Mouse (Mus musculus) heart, adult 10 weeks (tissue): Measurements from ENCODE around the gene Tgm7. TPM values are rescaled to one million over a fixed set of nuclear protein-coding genes. Genes with fewer than 3 reads are reported as not detected.

Experiments
- polyA plus RNA-seq: library from polyadenylated mRNA; stranded (reverse); fragments of 350-450 nt; fragmentation: Illumina TruSeq; extraction: RNeasy Lipid Tissue Mini Kit (QIAGEN cat#74804); gene quantifications from one replicate; pipeline ENCODE4 v1.2.3, GENCODE M21; 2014; ENCODE audit warnings: low read depth, low replicate concordance

Gene Tgm7
- 0.42 TPM for polyA plus RNA-seq

DNA sequence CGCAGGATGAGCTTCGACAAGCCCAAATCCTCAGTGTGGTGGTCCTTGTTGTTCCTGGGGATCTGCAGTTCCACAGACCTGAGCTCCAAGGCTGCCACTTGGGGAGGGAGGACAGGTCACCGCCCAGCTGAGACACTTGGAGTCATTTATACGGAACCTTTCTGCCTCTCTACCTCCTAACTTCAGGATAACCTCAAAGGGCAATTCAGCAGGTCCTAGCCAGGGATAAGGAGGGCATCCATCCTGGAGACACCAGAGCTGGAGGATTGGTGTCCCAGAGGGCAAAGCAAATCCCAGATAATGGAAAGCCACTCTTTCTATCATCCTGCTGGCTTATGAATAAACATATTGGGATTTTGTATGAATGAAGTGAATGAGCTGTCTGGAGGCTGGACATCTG, at the start of gene Tgm7:
Gene Tgm7 (minus strand): TSS at position 101 of the 400 bp plus-strand sequence.

DNA sequence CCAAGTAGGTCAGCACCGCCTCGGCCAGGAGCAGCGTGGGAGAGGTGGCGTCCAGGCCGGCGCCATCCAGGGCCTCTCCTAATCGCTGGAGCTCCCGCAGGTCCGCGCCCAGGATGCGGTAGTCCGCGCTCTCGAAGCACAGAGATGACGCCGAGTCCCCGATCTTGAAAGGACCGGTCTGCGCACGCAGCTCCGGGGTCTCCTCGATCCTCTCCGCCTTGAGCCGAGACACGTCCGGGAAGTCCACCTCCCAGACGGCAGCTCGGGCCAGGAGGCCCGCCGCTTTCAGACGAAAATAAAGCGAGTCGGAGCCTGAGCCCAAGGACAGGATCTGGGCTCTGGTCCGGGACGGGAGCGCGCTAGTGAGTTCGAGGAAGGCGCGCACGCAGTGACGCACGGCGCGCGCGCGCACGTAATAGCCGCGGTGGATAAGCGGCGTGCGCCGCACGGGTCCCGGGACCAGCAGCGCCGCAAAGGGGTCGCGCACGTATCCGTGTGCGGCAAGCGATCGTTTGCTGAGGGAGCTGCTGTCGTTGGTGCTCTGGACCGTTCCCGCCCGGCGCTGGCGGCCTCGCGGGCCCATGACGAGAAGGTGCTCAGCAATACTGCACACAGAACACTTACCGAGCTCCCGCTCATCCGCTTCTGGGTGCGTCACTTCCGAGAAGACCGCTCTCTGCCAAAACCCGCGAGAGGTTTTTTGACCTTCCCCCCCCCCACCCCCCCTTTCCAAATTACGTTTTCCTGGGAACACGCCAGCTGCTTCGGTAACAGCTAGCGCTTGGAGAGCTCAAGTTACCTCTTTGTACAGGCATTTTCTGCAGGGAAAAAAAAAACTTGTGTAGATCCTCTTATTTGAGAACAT, 30.7 kb upstream of the Tgm7 start, which contains the start of the genes Adal and Lcmt2:
Gene Adal (plus strand): TSS at position 411 of the 865 bp plus-strand sequence.
Gene Lcmt2 (minus strand): TSS at position 636 of the 865 bp plus-strand sequence.

DNA sequence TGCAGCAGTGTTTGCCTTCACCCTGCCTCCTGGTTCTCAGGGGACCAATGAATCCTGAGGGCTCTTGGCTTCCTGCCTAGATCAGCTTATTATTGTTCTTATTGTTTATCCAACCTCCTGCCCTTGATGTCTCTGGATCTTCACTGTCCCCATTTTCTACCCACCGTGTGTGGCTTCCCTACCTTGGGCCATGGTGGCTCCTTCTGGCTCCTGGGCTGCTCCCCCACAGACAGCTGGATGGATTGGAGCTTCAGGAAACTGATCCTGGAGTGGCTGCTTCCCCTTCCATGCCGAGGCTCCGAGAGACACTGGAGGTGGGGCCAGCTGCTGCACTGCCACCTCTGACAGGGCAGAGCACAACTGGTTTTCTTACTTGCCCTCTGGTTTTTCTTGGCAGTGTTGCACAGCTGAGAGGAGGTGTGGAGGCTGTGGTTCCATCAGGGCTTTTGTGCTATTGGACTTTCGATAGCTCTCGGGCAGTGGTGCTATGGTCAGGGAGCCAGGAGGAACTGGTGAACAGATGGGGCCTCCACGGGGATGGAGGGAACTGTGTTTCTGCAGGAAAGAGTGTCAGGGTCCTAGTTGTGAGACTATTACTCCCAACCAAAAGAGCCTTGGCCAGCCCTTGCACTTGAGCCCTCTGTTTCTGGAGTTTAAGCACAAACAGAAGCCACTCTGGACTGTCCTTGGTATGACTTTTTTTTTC, 24.0 kb downstream of the Tgm7 start, which contains the start of gene Tgm5:
Gene Tgm5 (minus strand): TSS at position 362 of the 706 bp plus-strand sequence.

Other genes with a start within 250 kb of the Tgm7 start
- gene Ubr1, start 139.1 kb downstream of the Tgm7 start, polyA plus RNA-seq = 14.4 TPM
- 6.4 TPM for gene Tmem62, start 132.8 kb downstream of the Tgm7 start, polyA plus RNA-seq
- gene Ccndbp1, start 101.4 kb downstream of the Tgm7 start, polyA plus RNA-seq = 34.3 TPM
- gene Epb42, start 72.7 kb downstream of the Tgm7 start, polyA plus RNA-seq = not detected
- gene Tgm5, start 24.0 kb downstream of the Tgm7 start, polyA plus RNA-seq = not detected
- 13.7 TPM for gene Adal, start 30.6 kb upstream of the Tgm7 start, polyA plus RNA-seq
- gene Lcmt2, start 30.9 kb upstream of the Tgm7 start, polyA plus RNA-seq = 10.6 TPM
- gene Tubgcp4, start 60.9 kb upstream of the Tgm7 start, polyA plus RNA-seq = 15.4 TPM
- gene Zscan29, start 61.3 kb upstream of the Tgm7 start, polyA plus RNA-seq = 6.5 TPM
- gene Trp53bp1, start 161.6 kb upstream of the Tgm7 start, polyA plus RNA-seq = 24.0 TPM
- gene Map1a, start 179.8 kb upstream of the Tgm7 start, polyA plus RNA-seq = 2.9 TPM
- 70.3 TPM for gene Ppip5k1, start 245.6 kb upstream of the Tgm7 start, polyA plus RNA-seq
- gene Ckmt1, start 247.9 kb upstream of the Tgm7 start, polyA plus RNA-seq = 1.8 TPM